Mouse (Mus musculus): ENCODE measurements around the gene Suv39h1.
"Not testable (repeated sequence)": the region's sequence is repeated elsewhere in the genome, so short reads cannot be mapped to it uniquely, and the experiment has no call there.

Suv39h1 gene

GRCm38 (mm10) chrX:8074430-8075014, at the start of gene Suv39h1:
Suv39h1 (minus strand) TSS chrX:8074760.
- DNase-seq = peak; percentile 89

DNA sequence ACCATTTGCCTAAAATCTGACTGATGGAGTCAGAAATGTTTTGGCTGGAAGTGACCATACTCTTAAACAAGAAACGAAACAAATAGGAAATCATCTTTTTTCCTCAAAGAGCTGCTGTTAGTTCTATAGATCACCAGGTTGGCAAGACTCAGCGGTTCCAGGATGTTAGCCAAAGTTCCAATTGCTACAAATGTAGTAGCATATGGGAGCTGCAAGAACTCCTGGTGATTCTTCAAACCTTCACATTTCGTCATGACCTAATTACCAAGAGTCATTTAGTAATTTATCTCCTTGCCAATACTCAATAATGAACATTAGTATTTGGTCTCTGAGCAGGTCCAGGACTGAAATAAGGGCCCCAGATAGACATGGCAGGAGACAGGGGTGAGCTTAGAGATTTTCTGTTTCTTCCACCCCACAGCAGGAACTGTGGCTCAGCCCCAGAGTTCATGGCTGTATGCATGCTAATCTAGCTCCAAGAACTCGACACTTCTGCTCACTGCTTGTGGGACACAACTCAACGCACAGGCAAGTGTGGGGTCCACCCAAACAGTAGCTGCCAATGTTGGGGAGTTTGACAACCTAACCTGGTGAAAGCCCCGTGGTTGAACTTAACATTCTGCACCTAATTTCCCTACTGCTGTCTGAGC, 49.4 kb upstream of the Suv39h1 start:
- no peak for DNase-seq

DNA sequence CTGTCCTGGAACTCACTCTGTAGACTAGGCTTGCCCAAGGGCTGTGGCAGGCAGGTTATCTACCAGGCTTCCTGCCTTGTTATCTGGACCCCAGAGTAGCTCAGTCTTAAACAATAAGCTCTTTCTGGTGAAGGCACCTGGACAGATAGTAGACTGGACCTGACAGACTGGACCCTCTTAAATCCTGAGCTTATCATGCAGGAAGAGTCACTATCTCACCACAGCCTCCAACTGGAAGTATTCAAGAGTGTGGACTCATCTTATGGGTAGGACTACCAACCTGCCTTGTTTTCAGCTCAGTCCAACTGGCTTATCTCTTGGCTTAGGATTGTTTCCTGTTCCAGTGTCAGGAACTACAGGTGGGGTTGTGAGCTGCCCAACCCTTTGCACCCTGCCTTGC, 42.7 kb upstream of the Suv39h1 start:
- DNase-seq = no peak

- no peak for DNase-seq
Measured at GRCm38 (mm10) chrX:8115275-8115674, 40.7 kb upstream of the Suv39h1 start.

GRCm38 (mm10) chrX:8105019-8105418, 30.5 kb upstream of the Suv39h1 start:
- DNase-seq = no peak

DNA sequence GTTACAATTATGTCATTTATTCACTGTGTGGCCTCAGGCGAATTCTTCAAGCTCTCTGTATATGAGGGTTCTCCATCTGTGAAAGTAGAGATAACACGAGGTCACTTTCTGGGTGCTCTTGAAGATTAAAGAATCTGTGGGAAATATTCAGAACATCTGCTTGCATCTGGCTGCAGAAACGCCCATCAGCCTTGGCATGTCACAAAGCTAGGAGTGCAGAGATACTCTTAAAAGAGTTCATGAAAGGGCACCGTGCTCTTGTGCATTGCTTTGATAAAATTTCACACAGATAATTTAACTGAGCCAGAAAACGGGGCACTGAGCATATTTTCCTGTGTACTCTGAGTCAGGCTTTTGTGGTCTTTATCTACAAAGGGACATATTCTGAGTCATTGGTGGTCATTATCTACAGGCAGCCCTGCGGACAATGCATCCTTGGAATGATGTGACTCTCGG, 27.7 kb upstream of the Suv39h1 start:
- DNase-seq = no peak

- DNase-seq = peak; percentile 25
Measured at GRCm38 (mm10) chrX:8101017-8101416, 26.5 kb upstream of the Suv39h1 start.

- DNase-seq = no peak
Measured at GRCm38 (mm10) chrX:8099435-8099834, 24.9 kb upstream of the Suv39h1 start.

- DNase-seq = peak; percentile 95
Measured at GRCm38 (mm10) chrX:8096787-8097242, 22.3 kb upstream of the Suv39h1 start.

- peak; percentile 81 for DNase-seq
Measured at GRCm38 (mm10) chrX:8096068-8096786, 21.7 kb upstream of the Suv39h1 start.

DNA sequence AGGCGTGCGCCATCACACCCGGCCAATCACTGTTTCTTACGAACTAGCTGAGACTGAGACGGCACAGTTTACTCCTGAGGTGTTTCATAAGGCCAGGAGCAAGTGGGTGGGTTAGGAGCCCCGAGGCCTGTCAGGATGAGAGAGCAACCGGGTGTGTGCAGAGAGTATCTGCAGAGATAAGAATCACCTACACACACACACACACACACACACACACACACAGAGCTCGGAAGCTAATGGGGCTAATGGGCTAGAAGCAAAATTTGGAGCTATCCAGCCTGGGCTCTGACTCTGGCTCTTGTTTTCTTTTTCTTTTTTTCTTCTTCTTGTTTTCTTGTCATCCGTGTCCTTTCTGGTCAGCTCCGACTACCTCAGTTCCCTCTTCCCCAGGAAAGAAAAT, 21.0 kb upstream of the Suv39h1 start:
- no peak for DNase-seq

GRCm38 (mm10) chrX:8090954-8091347, 16.4 kb upstream of the Suv39h1 start:
- not testable (repeated sequence) for DNase-seq

DNA sequence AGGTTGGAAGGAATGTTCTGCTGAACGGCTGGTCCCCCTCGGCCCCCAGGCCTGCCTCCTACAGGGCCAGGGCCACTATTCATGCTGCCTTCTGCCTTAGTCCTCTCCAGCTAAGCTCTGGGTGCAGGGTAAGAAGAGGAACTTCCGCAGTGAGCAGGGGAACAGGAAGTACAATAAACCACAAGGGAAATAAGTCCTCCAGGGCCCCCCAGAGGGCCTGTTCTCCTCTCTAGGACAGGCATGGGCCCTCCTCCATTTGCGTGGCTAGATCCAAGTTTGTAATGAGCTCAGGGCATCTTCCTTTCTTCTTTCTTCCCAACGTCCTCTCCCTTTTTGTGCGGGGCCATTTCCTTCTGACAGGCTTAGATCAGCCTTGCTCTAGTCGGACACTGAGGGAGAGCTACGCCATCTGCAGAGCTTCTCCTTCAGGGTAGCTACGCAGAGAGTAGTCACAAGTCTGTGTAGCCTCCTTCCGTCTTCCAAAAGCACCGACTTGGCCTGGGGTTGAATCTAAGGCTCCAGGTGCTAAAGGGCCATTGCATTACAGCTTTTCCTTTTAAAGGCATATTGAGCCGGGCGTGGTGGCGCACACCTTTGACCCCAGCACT, 15.9 kb upstream of the Suv39h1 start, which contains the start of gene Was:
Gene Was, minus strand, starts transcription at position 153 of the 608 bp plus-strand sequence.
- peak; percentile 65 for DNase-seq

GRCm38 (mm10) chrX:8089746-8090145, 15.2 kb upstream of the Suv39h1 start:
- DNase-seq = peak; percentile 12

DNA sequence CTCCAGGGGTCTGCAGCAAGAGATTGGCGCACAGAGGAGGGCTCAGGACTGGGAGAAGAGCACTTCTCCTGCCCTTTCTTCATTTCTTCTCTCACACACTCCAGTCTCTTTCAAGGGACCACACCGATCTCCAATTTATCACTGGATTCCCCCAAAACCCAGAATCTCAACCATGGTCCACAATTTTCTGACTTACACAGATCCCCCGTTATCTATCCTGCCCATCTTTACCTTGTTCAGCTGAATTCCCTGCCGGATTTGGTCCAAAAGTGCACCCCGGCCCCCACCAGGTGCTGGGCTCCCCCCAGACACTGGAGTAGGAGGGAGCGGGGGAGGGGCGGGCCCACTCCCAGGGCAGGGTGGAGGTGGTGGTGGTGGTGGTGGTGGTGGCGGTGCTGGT, 11.1 kb upstream of the Suv39h1 start:
- DNase-seq = no peak

DNA sequence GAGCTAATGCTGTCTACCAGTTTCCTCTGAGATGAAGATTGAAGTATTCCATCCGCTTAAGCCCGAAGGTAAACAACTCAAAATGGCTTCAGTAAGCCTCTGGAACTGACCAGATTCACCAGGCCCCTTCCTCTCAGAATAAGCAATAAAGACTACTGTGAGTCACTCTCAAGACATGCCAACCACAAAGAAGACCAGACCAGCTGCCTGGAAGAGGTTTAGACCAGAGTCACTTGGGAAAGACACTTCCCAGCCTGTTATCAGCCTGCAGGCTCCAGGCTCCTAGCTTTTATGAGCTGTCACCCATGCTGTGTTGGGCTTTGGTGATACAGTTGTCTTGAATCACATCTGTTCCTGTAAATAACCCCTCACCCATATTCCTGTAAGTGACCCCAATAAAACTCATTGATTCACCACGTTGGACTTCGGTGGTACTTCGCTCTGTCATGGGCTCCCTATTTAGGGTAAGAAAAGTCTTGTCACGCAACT, 10.3 kb upstream of the Suv39h1 start:
- DNase-seq = no peak

GRCm38 (mm10) chrX:8075104-8075503, 544 bp upstream of the Suv39h1 start:
- DNase-seq = no peak

DNA sequence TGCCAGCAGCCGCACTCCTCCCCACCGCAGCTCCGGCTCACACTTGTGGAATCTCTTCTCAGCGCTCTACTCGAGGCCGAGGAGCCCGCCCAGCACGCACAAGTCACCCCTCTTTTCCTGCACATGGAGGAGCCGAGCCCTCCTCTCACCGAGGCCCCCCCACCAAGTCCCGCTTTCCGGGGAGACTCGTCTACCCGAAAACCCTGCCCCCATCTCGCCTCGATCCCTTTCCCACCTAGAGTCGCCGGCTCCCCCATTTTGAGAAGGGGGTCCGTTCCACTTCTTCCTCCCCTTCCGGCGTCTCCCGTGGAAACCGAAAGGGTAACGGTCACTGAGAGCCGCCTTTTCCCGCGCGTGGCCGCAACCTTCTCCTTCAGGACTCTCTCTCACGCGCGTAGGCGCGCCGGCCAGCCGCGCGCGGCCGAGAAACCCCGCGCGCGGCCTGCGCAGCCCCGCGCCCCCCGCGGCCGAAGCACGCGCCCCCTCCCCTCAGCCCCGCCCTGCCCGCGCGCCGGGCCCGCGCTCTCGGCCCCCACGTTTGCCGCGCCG, 605 bp downstream of the Suv39h1 start:
- peak; percentile 59 for DNase-seq

- no peak for DNase-seq
Measured at GRCm38 (mm10) chrX:8069166-8069565, 5.4 kb downstream of the Suv39h1 start.

DNA sequence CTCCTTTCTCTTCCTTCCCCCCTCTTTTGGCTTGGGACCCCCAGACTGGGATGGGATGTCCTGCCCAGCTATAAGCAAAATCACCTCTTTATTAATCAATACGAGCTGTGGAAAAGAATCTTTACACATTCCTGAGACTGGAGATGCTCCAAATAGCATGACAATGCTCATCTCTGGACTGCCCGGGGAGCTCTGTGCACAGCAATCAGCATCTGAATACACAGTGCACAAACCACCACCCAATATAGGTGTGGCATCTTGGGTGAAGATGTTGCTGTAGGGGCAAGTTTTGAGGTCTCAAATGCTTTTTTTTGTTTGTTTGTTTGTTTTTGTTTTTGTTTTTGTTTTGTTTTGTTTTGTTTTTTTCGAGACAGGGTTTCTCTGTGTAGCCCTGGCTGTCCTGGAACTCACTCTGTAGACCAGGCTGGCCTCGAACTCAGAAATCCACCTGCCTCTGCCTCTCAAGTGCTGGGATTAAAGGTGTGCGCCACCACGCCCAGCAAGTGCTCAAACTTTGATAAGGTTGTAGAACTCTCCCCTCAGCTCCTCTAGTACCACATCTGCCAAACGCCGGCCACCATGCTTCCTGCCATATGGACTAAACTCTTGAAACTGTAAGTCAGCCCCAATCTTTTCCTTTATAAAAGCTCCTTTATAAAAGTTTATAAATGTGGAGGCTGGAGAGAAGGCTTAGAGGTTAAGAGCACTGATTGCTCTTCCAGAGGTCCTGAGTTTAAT, 23.3 kb downstream of the Suv39h1 start:
- DNase-seq = not testable (repeated sequence)

DNA sequence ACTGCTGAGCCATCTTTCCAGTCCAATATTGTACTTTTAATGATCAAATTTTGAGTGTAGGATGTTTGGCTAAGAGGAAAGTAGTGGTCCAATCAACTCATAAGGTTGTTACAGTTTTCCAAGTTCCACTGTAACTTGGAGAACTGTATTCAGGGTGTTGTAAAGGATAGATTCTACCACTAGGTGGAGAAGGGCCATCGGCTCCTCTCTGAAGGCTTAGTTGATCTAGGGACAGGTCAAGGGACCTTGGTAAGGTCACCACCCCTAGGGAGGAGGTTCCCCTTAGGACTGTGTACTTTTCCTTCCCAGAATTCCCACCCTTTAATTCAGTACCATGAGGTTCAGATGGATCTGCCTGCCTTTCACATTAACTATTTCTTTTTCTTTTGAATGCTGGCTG, 41.6 kb downstream of the Suv39h1 start:
- DNase-seq = no peak

GRCm38 (mm10) chrX:8026811-8027210, 47.7 kb downstream of the Suv39h1 start:
- no peak for DNase-seq
